Mouse (Mus musculus): ENCODE results near the gene Gm28042.

DNA sequence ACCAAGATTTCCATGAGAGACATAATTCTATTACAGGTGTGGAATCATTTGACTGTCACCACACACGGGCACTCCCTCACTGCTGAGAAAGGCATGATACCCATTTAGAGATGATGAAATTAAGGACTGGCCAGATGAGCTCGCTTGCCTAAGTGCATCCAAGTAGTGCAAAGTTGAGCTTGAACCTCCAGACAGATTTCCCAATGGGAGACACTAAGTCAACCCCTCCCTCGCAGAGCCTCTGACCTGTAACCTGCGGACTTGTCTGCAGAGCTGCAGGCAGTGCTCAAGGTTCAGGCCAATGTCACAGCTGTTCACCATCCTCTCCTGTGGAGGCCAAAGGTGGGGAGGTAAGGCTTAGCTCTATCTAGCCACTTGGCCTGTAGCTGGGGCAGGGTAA lies 31.5 kb downstream of the Gm28042 start:
- no peak for TF ChIP-seq E2F4 (IDR thresholded peaks at IDR 0.05; ENCODE audit: insufficient replicate concordance, low read depth, low read length)
- TF ChIP-seq MXI1 (IDR thresholded peaks at IDR 0.05; ENCODE audit: low read depth, low read length) = no peak
- no peak for TF ChIP-seq CTCF (conservative IDR thresholded peaks at IDR 0.05 in 1 of 2, IDR thresholded peaks at IDR 0.05 in 1 of 2; ENCODE audit: low read depth in 2 of 2, low read length in 2 of 2)
- TF ChIP-seq ZNF384 (IDR thresholded peaks at IDR 0.05; ENCODE audit: low read depth, low read length) = no peak
- no peak for TF ChIP-seq TCF12 (IDR thresholded peaks at IDR 0.05; ENCODE audit: low read depth, low read length)
